Mouse (Mus musculus): ENCODE measurements around the gene Litaf.
A peak's percentile ranks its signal among the peaks of the same experiment; 100 is the strongest.

Gene Litaf

DNA sequence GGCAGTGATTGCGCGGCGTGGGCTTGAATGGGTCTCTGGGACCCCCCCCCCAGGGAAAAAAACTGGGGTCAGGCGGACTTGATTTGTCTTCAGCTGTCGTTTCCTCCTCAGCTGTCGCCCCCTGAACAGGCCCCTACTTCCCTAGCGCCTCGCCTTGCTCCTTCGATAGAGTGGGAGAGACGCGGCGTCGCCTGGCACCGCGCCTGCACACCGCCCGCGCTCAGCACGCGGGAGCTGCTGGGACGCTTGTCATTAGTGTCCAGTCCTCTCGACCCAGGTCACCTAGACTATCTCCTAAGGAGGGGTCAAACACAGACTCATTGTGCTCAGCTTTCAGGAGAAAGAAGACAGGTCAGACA is 855 bp upstream of the Litaf start:
- no peak for DNase-seq (ENCODE audit: low read depth, low spot score)

DNA sequence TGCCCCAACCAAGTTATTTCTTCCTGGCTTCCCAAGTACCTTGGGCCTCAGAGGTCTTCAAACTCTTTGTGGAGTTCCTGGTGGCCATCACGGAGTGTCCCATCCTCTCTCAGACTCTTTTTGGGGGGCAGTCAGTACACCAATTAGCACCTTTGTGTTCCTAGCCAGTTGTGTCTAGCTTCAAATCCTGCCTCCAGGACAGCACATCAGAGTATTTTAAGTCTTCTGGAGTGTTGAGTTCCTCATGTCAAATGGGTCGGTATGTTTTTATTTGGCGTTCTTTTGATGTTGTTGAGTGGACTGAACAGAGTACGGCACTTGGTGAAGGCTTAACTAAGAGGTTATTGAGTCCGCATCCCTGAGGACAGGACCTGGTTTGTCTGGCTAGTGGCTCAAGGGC is 526 bp downstream of the Litaf start:
- no peak for DNase-seq (ENCODE audit: low read depth, low spot score)

DNA sequence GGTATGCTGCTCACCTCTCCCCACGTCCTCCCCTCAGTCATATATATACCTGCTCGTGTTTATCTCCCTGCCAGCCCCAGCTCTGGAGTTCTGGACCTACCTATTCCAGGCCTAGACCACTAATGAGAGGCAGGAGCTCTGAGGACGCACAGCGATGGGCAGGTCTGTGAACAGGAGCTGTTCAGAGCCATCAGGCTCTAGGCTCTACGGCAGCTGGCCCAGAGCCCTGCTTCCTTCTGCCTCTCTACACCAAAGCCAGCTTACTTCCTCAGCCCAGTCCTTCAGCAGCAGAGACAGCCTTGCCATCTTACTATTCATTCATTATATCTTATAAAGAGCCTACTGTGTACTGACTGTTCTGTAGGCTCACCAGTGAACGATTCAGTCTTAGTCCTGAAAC is 1.2 kb downstream of the Litaf start:
- no peak for DNase-seq (ENCODE audit: low read depth, low spot score)

DNA sequence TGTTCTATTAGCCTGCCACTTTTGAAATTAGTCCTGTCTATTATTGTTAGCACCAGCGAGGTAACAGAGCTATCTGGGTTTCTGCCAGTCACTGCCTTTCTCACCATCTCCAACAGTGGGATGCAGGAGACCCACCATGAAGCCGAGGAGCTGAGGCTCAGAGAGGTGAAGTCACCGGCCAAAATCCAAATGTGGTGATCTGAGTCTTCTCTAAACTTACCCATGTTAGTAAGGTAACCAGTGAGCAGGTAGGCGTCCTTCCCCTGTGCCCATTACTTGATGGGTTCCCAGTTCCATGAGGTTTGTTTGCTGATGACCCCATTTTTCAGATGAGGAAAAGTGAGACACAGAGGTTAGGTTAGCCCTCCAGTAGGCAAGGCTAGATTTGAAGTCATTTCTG is 1.6 kb downstream of the Litaf start:
- DNase-seq (ENCODE audit: low read depth, low spot score), result no peak

DNA sequence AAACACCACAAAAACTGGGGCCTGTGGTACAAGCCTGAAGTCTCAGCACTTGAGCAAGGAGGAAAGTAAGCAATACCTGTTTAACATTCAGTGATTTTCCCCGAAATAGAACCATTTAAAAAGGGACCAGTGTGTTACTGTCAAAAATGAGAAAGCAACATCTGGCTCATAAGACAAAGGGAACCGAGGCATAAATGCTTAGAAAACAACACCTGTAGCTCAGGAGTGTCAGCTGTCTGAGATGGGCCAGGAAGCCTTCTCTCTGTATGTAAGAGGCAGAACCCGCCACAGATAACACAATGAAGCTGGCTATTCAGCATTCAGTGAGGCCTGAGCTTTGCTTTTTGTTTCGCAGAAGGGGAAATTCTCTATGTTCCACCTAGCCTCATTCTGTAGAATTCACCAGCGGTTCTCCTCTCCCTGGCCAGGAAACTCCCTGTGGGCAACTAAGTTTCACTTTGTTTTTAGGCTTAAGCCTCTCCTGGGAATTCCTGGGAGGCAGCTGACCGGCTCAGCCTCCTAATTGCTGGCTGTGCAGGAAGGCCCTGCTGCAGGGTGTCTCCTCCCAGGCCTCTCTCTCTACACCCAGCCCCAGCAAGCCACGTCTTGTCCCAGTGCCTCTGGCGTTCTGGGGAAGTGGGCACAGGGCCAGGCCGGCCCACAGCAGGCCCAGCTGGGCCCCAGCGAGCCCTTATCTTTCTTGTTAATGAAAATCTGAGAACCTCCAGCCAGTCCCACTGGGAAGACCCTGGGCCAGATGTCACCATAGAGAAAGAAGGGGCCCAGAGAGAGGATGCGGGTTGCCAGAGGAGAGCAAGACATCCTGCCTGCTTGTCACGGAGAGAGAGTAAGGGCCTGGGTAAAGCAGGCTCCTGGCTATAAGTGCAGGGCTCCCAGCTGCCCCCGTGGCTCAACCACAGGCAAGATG is 2.9 kb downstream of the Litaf start:
- no peak for DNase-seq (ENCODE audit: low read depth, low spot score)

DNA sequence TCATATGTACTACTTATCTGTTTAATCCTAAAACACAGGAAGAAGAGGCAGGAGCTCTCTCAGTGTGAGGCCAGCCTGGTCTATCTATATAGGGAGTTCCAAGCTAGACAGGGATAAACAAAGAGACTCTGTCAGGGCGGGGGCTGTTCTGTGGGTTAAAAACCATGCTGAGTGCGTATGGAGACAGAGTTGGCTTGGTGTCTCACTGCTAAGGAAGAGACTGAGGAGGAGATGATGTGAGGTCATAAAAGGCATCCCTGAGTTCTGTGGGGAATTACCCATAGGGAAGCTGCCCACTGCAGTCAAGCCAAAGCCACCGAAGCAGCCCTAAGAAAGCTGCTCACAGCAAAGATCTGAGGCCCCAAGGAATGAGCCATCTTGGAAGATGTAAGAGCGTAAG is 5.3 kb downstream of the Litaf start, which contains the start of gene Snn:
TSS of gene Snn (plus strand) at position 301 of the 400 bp plus-strand sequence.
- no peak for DNase-seq (ENCODE audit: low read depth, low spot score)

DNA sequence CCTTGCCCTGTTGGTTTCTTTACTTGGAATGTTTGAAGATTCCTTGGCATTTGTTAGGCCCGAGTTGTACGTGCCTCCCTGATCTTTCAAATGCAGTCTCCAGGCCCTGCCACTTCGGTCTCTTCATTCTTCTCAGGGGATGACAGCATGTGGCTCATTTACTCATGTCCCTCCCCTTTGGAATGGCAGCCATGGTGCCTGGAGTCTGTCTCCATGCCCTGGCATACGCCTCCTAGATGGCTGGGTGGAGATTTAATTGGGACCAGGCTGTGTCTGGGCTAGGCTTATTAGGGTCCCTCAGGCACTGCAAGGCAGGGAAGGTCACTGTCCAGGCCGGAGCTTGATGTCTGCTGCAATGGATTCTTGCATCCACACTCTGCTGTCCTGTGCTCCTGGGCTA is 10.0 kb downstream of the Litaf start:
- DNase-seq (ENCODE audit: low read depth, low spot score), result no peak

DNA sequence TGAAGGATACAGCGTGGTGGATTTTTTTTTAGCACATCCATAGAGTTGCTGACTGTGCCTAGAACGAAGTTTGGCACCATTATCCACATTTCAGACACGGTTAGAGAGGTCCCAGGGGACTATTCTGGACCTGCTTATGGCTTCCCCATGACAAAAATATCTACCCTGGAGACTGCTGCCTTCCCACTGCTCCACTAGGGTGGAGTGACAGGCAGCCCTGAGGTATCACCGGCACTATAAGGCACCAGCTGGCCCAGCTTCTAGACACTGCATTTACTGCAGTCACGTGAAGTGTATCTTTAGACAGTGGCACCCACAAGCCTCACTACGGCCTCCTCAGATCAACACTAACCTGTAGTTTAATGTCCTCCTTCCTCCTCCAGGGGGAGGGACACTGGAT is 11.1 kb downstream of the Litaf start:
- DNase-seq (ENCODE audit: low read depth, low spot score), result no peak

DNA sequence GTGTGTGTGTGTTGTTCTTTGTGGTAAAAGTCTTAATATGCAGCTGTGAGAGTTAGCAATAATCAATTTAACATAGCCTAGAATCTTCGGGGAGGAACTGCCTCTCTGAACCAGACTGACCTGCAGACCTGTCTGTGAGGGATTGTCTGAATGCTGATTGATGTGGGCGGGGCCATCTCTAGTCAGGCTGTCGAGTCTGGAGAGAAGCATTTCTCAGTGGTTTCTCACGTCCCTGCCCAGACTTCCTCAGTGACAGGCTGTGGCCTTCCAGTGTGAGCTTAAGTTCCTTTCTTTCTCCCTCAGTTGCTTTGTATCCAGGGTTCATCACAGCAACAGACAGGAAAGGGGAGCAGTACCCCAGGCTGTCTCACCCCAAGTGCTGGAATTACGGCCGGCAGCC is 11.5 kb downstream of the Litaf start:
- no peak for DNase-seq (ENCODE audit: low read depth, low spot score)

DNA sequence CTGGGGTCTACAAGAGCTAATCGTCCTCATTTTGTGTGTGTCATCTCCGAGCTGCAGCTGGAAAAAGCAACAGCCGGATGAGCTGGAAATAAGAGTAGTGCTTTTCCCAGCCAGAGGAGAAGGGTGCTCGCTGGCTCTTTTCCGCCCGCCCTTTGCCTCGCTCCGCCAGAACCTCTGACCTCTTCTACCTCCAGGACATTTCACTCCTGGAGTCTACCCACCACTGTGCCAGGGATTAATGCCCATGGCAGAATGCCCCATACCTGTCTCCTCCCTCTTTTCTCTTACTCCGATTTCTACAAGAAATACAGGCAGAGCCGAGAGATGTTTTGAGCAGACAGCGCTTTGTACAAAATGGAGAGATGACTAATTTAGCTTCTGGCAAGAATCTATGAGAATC is 14.8 kb downstream of the Litaf start:
- DNase-seq (ENCODE audit: low read depth, low spot score), result no peak

DNA sequence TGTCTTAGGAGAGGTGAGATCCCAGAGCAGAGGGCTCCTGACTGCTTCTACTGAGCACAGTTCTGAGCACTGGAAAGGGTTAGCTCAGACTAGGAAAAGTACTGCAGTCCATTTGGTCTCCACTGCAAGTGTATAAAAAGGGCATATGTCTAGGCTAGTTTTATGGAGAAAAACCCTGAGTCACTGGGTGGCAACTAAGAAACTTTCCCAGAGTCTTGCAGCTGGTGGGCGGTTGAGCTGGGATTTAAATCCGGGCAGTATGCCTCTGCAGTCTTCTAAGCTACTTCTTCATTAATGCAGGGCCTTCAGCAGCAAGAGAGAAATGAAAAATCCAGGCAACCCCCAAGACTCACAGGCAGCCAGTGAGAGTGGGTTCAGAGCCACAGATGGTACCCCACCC is 15.7 kb downstream of the Litaf start:
- DNase-seq (ENCODE audit: low read depth, low spot score), result no peak

DNA sequence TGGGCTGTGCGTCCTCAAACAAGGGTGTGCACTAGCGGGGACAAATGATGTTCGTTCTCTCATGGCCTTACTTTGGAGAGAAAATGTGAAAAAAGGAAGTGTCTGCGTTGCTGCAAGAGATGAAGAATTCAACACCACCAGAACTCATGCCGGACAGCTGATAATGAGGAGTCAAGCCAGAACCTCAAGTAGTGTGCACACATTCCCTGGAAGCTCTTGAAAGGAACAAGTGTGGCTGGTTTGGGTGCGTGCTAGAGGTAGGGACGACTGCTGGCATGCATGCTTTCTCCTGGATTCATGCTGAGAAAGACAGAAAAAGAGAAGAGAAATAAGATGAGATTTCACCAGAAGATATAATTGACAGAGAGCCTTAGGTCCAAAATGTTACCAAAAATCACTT is 18.8 kb downstream of the Litaf start:
- DNase-seq (ENCODE audit: low read depth, low spot score), result no peak

DNA sequence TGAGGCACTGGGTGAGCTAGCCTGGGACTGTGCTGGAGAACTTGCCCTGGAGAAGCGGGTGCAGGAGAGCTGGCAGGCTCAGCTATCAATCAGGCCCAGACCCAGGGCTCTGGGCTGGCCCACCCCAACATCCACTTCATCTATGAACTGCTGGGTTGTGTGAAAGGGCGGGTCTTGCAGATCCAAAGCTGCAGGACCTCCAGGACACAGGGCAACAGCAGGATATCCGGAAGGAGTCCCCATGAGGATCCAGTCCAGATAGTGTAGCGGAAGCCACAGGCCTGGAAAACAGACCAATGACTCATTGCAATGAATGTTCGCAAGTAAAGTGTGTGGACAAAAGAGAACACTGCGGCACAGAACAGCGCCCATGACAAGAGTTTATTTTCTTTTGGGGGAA is 19.5 kb downstream of the Litaf start:
- DNase-seq (ENCODE audit: low read depth, low spot score), result no peak

DNA sequence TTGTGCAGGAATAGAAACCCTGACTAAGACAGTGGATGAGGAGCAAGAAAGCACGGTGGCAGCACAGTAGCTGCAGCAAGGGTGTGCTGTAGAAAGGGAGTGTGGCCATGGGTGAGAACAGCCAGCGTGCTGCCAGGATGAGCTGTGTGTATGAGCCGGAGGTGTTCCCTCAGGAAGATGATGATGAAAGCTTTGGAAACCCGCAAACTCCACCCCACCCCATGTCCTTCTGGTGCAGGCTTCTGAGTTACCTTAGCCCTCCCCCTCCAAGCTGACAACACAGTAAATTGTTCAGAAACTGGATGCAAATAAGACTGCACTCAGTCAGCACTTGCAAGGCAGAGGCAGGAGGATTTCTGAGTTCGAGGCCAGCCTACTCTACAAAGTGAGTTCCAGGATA is 22.7 kb downstream of the Litaf start:
- no peak for DNase-seq (ENCODE audit: low read depth, low spot score)

DNA sequence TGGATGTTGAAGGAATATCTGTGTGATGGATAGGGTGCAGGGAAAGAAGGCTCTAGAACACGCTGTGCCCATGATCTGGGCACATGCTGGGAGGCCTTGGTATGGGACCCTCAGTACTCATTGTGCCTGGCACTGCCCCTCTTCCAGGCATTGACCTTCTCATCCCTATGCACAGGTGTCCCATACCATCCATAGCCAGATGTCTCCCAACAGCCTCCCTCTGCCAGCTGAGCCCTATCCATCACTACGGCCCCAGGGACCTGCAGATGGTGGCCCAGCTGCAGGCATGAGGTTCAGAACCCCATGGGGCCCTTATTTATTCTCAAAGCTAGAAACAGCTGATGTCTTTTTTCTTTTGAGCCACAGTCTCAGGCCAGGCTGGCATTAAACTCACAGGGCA is 25.4 kb downstream of the Litaf start:
- DNase-seq (ENCODE audit: low read depth, low spot score), result no peak

DNA sequence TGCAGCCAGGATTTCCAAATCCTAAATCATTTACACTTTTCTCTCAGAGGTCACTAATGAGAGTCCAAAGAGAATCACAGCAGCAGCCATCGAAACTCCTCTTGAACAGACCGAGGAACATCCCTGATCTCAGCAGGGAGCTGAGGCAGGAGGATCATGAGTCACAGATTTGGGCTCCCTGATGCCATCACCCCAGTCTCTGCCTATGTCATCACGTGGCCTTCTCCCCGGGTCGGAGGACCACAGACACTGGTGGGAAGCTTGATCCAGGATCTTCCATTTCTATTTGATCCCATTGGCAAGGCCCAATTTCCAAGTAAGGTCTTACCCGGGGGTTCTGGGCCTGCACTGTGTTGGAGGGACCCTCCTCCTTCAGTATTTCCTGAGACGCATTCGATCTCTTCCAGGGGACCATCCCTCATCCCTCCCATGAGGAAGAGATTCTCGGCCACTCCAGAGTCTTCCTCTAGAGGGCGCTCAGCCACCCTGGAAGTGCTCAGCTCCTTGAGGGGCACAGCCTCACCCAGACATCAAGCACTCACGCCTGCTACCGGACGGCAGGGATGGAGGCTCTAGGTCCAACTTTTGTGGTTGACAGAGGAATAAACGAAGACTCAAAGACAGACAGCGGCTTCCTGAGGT is 30.0 kb downstream of the Litaf start:
- DNase-seq (ENCODE audit: low read depth, low spot score), result peak; percentile 26

DNA sequence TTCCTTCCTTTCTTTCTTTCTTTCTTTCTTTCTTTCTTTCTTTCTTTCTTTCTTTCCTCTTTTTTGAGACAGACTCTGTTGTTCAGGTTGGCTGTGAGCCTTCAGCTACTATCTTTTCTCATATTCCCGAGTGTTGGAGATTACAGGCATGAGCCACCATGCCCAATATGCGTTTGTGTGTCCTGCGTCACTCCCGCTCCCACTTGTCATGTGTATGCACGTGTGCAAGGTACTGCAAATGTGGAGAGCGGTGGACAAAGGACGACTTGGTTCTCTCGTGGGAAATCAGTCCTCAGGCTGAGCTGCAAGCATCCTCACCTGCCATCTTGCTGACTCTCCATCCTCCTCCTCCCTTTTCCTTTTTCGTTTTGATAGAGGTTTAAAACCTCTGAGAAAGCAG is 30.7 kb downstream of the Litaf start:
- DNase-seq (ENCODE audit: low read depth, low spot score), result no peak

DNA sequence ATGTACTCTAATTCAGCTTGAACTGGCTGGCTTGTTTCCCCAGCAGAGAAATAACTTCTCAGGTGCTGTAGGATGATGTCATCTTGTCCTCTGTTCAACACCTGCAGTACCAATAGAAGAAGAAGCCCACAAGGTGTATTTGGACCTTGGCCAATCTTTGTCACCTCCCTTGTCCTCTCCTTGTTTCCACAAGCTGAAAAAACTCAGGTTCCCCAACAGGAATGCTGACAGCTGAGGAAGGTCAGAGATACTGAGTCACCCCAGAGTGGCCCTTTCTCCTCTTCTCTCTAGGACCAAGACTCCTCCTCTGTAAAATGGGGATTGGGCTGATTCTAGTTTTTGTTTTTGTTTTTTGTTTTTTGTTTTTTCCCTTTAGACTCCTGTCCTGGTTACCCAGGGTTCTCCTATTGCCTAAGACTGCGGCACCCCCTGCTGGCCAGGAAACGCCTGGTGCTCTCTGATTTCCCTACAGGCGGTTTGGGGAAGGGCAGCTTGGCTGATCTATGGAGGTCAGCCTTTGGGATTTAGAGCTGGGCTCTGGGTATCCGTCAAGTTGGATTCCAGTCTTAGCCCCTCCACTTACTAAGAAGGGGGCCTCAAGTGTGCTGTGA is 31.7 kb downstream of the Litaf start:
- peak; percentile 4 for DNase-seq (ENCODE audit: low read depth, low spot score)

DNA sequence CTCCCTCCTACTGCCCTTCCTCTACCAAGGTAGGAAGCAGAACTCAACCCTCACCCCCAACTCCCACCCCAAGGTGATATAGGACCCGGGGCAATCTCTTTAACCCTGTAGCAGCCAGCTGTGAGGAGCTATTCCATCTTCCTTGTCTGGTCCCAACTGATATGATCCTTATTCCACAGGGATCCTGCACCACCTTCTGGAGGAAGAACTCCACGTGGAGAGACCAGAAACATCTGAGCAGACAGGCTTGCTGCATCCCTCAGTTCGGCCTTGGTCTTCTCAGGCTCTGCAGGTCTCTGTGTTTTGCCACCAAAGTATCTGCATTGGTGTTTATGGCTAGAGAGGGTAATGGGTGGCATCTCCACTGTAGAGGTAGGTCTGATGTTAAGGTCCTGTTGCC is 34.6 kb downstream of the Litaf start:
- no peak for DNase-seq (ENCODE audit: low read depth, low spot score)

DNA sequence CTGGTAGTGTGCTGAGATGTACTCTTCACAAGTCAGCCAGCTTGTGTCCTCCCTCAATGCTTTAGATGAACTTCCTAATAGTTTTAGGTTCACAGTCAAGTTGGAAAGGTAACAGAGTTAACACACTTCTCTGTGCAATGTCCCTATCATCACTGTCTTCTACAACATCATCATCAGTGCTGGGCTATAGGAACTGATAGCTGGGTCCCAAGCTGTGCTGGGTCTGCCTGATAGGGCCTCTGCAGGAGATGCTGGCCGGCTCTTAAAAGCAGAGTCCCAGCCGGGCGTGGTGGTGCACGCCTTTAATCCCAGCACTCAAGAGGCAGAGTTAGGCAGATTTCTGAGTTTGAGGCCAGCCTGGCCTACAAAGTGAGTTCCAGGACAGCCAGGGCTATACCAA is 35.1 kb downstream of the Litaf start:
- no peak for DNase-seq (ENCODE audit: low read depth, low spot score)

DNA sequence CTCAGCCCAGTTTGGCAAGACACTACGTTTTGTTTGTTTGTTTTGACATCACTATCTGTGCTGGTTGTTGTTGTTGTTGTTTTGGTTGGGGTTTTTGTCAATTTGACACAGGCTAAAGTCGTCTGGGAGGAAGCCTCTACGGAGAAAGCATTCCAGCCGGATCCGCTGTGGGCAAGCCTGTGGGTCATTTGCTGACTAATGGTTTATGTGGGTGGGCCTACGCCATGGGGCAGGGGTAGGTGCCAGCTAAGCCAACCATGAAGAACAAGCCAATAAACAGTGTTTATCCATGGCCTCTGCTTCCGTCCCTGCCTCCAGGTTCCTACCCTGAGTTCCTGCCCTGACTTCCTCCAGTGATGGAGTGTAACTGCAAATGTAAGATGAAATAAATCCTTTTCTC is 37.8 kb downstream of the Litaf start:
- no peak for DNase-seq (ENCODE audit: low read depth, low spot score)

DNA sequence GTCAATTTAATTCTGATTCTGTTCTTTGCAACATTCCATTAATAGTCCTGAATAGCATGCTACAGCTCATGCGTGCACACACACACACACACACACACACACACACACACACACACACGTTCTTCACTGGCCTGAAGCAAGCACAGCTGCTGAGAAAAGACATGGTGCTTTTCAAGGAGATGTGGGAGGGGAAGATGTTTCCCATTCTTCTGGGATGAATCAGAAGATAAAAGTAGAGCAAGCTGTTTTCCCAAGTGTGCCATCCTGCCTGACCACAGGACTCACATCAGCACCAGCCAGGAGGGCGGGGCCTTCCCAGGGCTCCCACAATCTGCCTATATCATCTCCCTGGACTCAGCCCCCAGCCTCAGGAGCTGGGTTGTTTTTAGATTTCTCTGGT is 41.1 kb downstream of the Litaf start:
- DNase-seq (ENCODE audit: low read depth, low spot score), result no peak

DNA sequence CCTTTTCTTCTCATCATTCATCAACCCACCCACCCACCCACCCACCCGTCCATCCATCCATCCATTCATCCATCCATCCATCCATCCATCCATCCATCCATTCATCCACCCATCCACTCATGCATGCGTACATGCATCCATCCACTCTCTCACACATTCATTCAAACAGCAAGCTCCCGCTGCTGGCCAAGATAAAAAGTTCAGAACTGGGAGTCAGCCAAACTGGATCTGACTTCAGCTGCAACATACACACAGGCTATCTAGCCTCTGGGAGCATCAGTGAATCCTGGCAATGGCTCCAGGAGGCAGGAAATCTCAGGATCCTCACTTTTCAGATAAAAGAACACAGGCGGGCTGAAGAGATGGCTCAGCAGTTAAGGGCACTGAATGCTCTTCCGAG is 42.3 kb downstream of the Litaf start:
- no peak for DNase-seq (ENCODE audit: low read depth, low spot score)

All from c-Kit-negative CD71-positive TER-119-positive erythroid progenitor cells, embryonic 14.5 days (primary cell).